Mouse (Mus musculus): ENCODE results near the gene Lrp10. TPM values are rescaled to one million over a fixed set of nuclear protein-coding genes. Genes with fewer than 3 reads are reported as not detected.

Lrp10 gene
- total and polyA plus RNA-seq, 2 experiments from 2014 or later: 54.4 to 81.5 TPM

DNA sequence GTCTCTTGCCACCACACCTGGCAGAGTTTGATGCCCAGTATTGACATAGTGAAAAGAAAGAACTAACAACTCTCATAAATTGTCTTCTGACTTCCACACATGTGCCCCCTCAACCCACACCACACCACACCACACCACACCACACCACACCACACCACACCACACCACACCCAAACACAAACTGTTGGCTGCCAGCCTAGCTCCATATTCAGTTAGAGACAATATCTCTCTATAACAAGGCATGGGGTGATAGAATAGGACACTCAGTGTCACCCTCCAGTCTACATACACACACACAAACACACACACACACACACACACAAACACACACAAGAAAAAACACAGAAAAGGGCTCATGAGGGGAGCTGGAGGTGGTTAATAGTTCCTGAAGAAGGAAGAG is 24.4 kb downstream of the Lrp10 start:
- Histone ChIP-seq H3K27me3 (ENCODE audit: control insufficient read depth, insufficient read depth, low read length) (no peaks in the 10 kb centered on the region), H3K9ac (replicated peaks; ENCODE audit: low read depth, low read length) (no peak overlapping the region), H3K9me3 (replicated peaks; ENCODE audit: control insufficient read depth, low read length) (no peaks in the 10 kb centered on the region), H3K4me3 (ENCODE audit: low read depth, low read length) (no peak overlapping the region), H3K4me1 (ENCODE audit: control insufficient read depth, insufficient read depth) (no peaks in the 10 kb centered on the region), H3K27ac (ENCODE audit: low read depth) (no peak overlapping the region), H3K4me2 (ENCODE audit: low read depth, low read length) (no peak overlapping the region), H3K36me3 (replicated peaks; ENCODE audit: control insufficient read depth, insufficient read depth, low read length) (no peaks in the 10 kb centered on the region)
- ATAC-seq (ENCODE audit: insufficient read depth, low read depth): no peak
- no peak for TF ChIP-seq EP300 (IDR thresholded peaks at IDR 0.05; ENCODE audit: low read depth)
- TF ChIP-seq CTCF (IDR thresholded peaks at IDR 0.05; ENCODE audit: low read depth): no peak
- DNase-seq (ENCODE audit: low spot score): no peak

GRCm38 (mm10) chr14:54492345-54493131 is 28.6 kb downstream of the Lrp10 start:
- Histone ChIP-seq H3K36me3 (replicated peaks; ENCODE audit: control insufficient read depth, insufficient read depth, low read length) (no peaks in the 10 kb centered on the region), H3K9me3 (replicated peaks; ENCODE audit: control insufficient read depth, low read length) (no peaks in the 10 kb centered on the region), H3K27me3 (ENCODE audit: control insufficient read depth, insufficient read depth, low read length) (no peaks in the 10 kb centered on the region), H3K9ac (replicated peaks; ENCODE audit: low read depth, low read length) (no peak overlapping the region), H3K4me3 (ENCODE audit: low read depth, low read length) (no peak overlapping the region), H3K4me2 (ENCODE audit: low read depth, low read length) (no peak overlapping the region), H3K27ac (ENCODE audit: low read depth) (no peak overlapping the region), H3K4me1 (ENCODE audit: control insufficient read depth, insufficient read depth) (no peaks in the 10 kb centered on the region)
- TF ChIP-seq CTCF (IDR thresholded peaks at IDR 0.05; ENCODE audit: low read depth) (no peak), EP300 (IDR thresholded peaks at IDR 0.05; ENCODE audit: low read depth) (no peak)
- DNase-seq (ENCODE audit: low spot score) (no peak), ATAC-seq (ENCODE audit: insufficient read depth, low read depth) (no peak)
- WGBS: 68% methylated on average over 18 of the region's 18 CpGs

GRCm38 (mm10) chr14:54493236-54493635 is 29.3 kb downstream of the Lrp10 start:
- no peaks in the 10 kb centered on the region for H3K4me1 ChIP-seq (ENCODE audit: control insufficient read depth, insufficient read depth)
- WGBS: 54% methylated on average over 5 of the region's 5 CpGs
- H3K4me2 ChIP-seq (ENCODE audit: low read depth, low read length): no peak overlapping the region
- ATAC-seq (ENCODE audit: insufficient read depth, low read depth): no peak
- H3K9me3 ChIP-seq (replicated peaks; ENCODE audit: control insufficient read depth, low read length): no peaks in the 10 kb centered on the region
- H3K36me3 ChIP-seq (replicated peaks; ENCODE audit: control insufficient read depth, insufficient read depth, low read length): no peaks in the 10 kb centered on the region
- no peaks in the 10 kb centered on the region for H3K27me3 ChIP-seq (ENCODE audit: control insufficient read depth, insufficient read depth, low read length)
- no peak overlapping the region for H3K9ac ChIP-seq (replicated peaks; ENCODE audit: low read depth, low read length)
- H3K27ac ChIP-seq (ENCODE audit: low read depth): no peak overlapping the region
- DNase-seq (ENCODE audit: low spot score): no peak
- no peak for TF ChIP-seq CTCF (IDR thresholded peaks at IDR 0.05; ENCODE audit: low read depth)
- no peak for TF ChIP-seq EP300 (IDR thresholded peaks at IDR 0.05; ENCODE audit: low read depth)
- H3K4me3 ChIP-seq (ENCODE audit: low read depth, low read length): no peak overlapping the region

DNA sequence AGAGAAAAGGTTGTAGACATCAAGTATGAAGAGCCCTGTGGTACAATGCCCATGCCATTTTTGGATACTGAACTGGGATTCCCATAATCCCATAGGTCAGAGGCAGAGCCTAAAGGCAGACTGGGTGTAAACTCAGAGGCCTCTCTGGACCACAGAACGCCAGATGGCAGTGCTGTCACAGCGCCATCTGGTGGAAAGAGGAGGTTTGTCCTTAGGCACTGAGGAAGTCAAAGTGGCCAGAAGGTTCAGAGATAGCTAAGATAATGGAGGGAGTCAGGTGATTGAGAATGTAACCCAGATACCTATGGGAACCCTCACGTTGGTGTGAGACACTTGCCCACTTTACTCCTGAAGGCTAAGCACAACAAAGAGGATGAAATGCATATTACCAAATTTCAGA is 30.3 kb downstream of the Lrp10 start:
- Histone ChIP-seq H3K9me3 (replicated peaks; ENCODE audit: control insufficient read depth, low read length) (no peaks in the 10 kb centered on the region), H3K9ac (replicated peaks; ENCODE audit: low read depth, low read length) (no peak overlapping the region), H3K4me3 (ENCODE audit: low read depth, low read length) (no peak overlapping the region), H3K4me2 (ENCODE audit: low read depth, low read length) (no peak overlapping the region), H3K27me3 (ENCODE audit: control insufficient read depth, insufficient read depth, low read length) (no peaks in the 10 kb centered on the region), H3K27ac (ENCODE audit: low read depth) (no peak overlapping the region), H3K4me1 (ENCODE audit: control insufficient read depth, insufficient read depth) (no peaks in the 10 kb centered on the region), H3K36me3 (replicated peaks; ENCODE audit: control insufficient read depth, insufficient read depth, low read length) (no peaks in the 10 kb centered on the region)
- peak; percentile 95 for TF ChIP-seq CTCF (IDR thresholded peaks at IDR 0.05; ENCODE audit: low read depth)
- no peak for TF ChIP-seq EP300 (IDR thresholded peaks at IDR 0.05; ENCODE audit: low read depth)
- peak; percentile 55; the same call in 1 of the 2 replicates for ATAC-seq (ENCODE audit: insufficient read depth, low read depth)
- peak; percentile 45 for DNase-seq (ENCODE audit: low spot score)
- 1% methylated on average over 3 of the region's 3 CpGs for WGBS

DNA sequence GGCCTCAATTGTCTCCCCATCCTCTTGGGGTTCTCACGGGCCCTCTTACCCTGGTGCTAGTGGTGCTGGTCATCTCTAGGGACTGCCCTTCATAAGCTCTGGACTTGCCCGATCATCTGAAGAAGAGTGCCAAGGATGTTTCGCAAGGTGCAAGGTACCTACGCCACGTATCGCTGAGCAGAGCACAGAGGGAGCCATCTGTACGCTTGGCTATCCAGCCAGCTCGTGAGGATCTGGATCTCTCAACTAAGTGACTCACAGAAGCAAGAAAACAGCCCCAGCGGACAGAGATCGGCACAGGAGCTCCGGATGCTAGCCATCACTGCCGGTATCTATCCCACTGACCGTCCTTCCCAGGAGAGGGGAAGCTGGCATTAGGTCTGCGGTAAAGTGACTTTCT is 32.8 kb downstream of the Lrp10 start:
- WGBS: 80% methylated on average over 14 of the region's 14 CpGs
- H3K9ac ChIP-seq (replicated peaks; ENCODE audit: low read depth, low read length): no peak overlapping the region
- no peak overlapping the region for H3K4me2 ChIP-seq (ENCODE audit: low read depth, low read length)
- no peak for ATAC-seq (ENCODE audit: insufficient read depth, low read depth)
- H3K36me3 ChIP-seq (replicated peaks; ENCODE audit: control insufficient read depth, insufficient read depth, low read length): no peaks in the 10 kb centered on the region
- no peak for TF ChIP-seq EP300 (IDR thresholded peaks at IDR 0.05; ENCODE audit: low read depth)
- no peak for TF ChIP-seq CTCF (IDR thresholded peaks at IDR 0.05; ENCODE audit: low read depth)
- DNase-seq (ENCODE audit: low spot score): no peak
- H3K4me3 ChIP-seq (ENCODE audit: low read depth, low read length): no peak overlapping the region
- no peaks in the 10 kb centered on the region for H3K27me3 ChIP-seq (ENCODE audit: control insufficient read depth, insufficient read depth, low read length)
- no peak overlapping the region for H3K27ac ChIP-seq (ENCODE audit: low read depth)
- peaks cover 4% of the 10 kb centered on the region; the same call in 1 of the 2 replicates for H3K9me3 ChIP-seq (replicated peaks; ENCODE audit: control insufficient read depth, low read length)
- H3K4me1 ChIP-seq (ENCODE audit: control insufficient read depth, insufficient read depth): no peaks in the 10 kb centered on the region

DNA sequence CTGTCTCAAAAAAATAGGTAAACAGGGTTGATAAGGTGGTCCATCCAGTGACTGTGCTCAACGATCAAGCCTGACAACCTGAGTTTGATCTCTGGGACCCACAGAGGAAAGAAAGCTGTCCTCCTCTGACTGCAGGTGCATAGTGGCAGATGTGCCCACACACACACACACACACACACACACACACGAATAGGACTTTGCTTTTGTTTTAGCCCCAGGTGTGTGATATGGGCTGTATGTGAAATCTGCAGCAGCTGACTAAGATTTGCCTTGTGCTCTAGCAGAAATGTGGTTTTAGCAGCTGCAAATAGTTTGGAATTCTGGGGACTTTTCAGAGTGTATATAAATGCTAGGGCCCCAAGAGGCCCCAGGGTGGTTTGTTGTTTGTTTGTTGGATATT is 35.4 kb downstream of the Lrp10 start:
- Histone ChIP-seq H3K9me3 (replicated peaks; ENCODE audit: control insufficient read depth, low read length) (peaks cover 9% of the 10 kb centered on the region; the same call in 1 of the 2 replicates), H3K27me3 (ENCODE audit: control insufficient read depth, insufficient read depth, low read length) (no peaks in the 10 kb centered on the region), H3K27ac (ENCODE audit: low read depth) (no peak overlapping the region), H3K4me2 (ENCODE audit: low read depth, low read length) (no peak overlapping the region), H3K36me3 (replicated peaks; ENCODE audit: control insufficient read depth, insufficient read depth, low read length) (no peaks in the 10 kb centered on the region), H3K4me1 (ENCODE audit: control insufficient read depth, insufficient read depth) (no peaks in the 10 kb centered on the region), H3K9ac (replicated peaks; ENCODE audit: low read depth, low read length) (no peak overlapping the region), H3K4me3 (ENCODE audit: low read depth, low read length) (no peak overlapping the region)
- ATAC-seq (ENCODE audit: insufficient read depth, low read depth) (no peak), DNase-seq (ENCODE audit: low spot score) (no peak)
- WGBS: 65% methylated on average over 2 of the region's 2 CpGs
- TF ChIP-seq CTCF (IDR thresholded peaks at IDR 0.05; ENCODE audit: low read depth) (no peak), EP300 (IDR thresholded peaks at IDR 0.05; ENCODE audit: low read depth) (no peak)
